Mouse (Mus musculus) bone marrow macrophage, adult 2 months (primary cell): Measurements from ENCODE around the gene Kantr. TPM values are rescaled to one million over a fixed set of nuclear protein-coding genes. Genes with fewer than 3 reads are reported as not detected.
A peak's percentile ranks its signal among the peaks of the same experiment; 100 is the strongest.

Source experiments
- H3K27ac ChIP-seq: 2 replicates; pipeline ENCODE4 v1.5.1; 2012; ENCODE audit warnings: low read depth, low read length; ENCODE audit not compliant: insufficient read depth
- H3K4me1 ChIP-seq: 2 replicates; pipeline ENCODE4 v1.6.1; 2012; ENCODE audit warnings: low read length; ENCODE audit not compliant: control insufficient read depth, insufficient read depth
- H3K4me3 ChIP-seq: 2 replicates; pipeline ENCODE4 v1.5.1; 2012; ENCODE audit warnings: mild to moderate bottlenecking, low read length, moderate library complexity; ENCODE audit not compliant: insufficient read depth
- CTCF ChIP-seq: IDR thresholded peaks from 2 replicates; pipeline ENCODE4 v1.5.1; 2012; ENCODE audit warnings: low read depth, mild to moderate bottlenecking, low read length, moderate library complexity
- POLR2A ChIP-seq: IDR thresholded peaks from 2 replicates; pipeline ENCODE4 v1.6.1; 2012; ENCODE audit warnings: mild to moderate bottlenecking, low read depth, low read length, borderline replicate concordance
- polyA plus RNA-seq: library from polyadenylated mRNA; stranded (reverse); fragments of >200 nt; gene quantifications from 2 replicates; pipeline ENCODE4 v1.2.4, GENCODE M21; 2012; ENCODE audit not compliant: missing spikeins, insufficient read depth, insufficient read length

Kantr gene
- polyA plus RNA-seq: 18.9 and 21.0 TPM in 2 replicates

GRCm38 (mm10) chrX:152326996-152327688 is at the start of gene Kantr:
Gene Kantr (minus strand): TSS chrX:152327495.
- Histone ChIP-seq H3K4me1 (peaks cover 8% of the 10 kb centered on the region), H3K27ac (peak within 1 kb of the TSS; percentile 22; the same call in 1 of the 2 replicates), H3K4me3 (peak within 1 kb of the TSS; percentile 76)
- no peak for TF ChIP-seq CTCF
- TF ChIP-seq POLR2A: no peak

- TF ChIP-seq CTCF (no peak), POLR2A (no peak)
- H3K4me1 ChIP-seq: no peaks in the 10 kb centered on the region
- no peak within 1 kb of the TSS for H3K4me3 ChIP-seq
These were observed 41.3 kb upstream of the Kantr start, which contains the start of gene Gpr173 for GRCm38 (mm10) chrX:152368397-152369273. Gene Gpr173 (minus strand): TSS chrX:152368704.

GRCm38 (mm10) chrX:152368054-152368396 is 40.7 kb upstream of the Kantr start:
- H3K4me1 ChIP-seq: no peaks in the 10 kb centered on the region
- TF ChIP-seq POLR2A (no peak), CTCF (no peak)
- no peak overlapping the region for H3K4me3 ChIP-seq
- no peak overlapping the region for H3K27ac ChIP-seq

More at GRCm38 (mm10) chrX:152368397-152369273, 41.3 kb upstream of the Kantr start, which contains the start of gene Gpr173:
- H3K27ac ChIP-seq: no peak within 1 kb of the TSS

GRCm38 (mm10) chrX:152366418-152366817 is 39.1 kb upstream of the Kantr start:
- TF ChIP-seq CTCF (no peak), POLR2A (no peak)
- H3K4me1 ChIP-seq: no peaks in the 10 kb centered on the region
- H3K4me3 ChIP-seq: no peak overlapping the region
- no peak overlapping the region for H3K27ac ChIP-seq

GRCm38 (mm10) chrX:152352553-152353153 is 25.4 kb upstream of the Kantr start:
- no peaks in the 10 kb centered on the region for H3K4me1 ChIP-seq
- no peak overlapping the region for H3K4me3 ChIP-seq
- no peak for TF ChIP-seq POLR2A
- no peak for TF ChIP-seq CTCF
- no peak overlapping the region for H3K27ac ChIP-seq

- no peak overlapping the region for H3K4me3 ChIP-seq
- H3K4me1 ChIP-seq: peaks cover 2% of the 10 kb centered on the region; the same call in 1 of the 2 replicates
- no peak overlapping the region for H3K27ac ChIP-seq
- TF ChIP-seq POLR2A (no peak), CTCF (no peak)
These were observed 19.7 kb upstream of the Kantr start for GRCm38 (mm10) chrX:152347041-152347440.

- Histone ChIP-seq H3K4me1 (peaks cover 2% of the 10 kb centered on the region; the same call in 1 of the 2 replicates), H3K27ac (no peak overlapping the region), H3K4me3 (no peak overlapping the region)
- TF ChIP-seq CTCF: no peak
- TF ChIP-seq POLR2A: no peak
These were observed 19.3 kb upstream of the Kantr start for GRCm38 (mm10) chrX:152346587-152346986.

GRCm38 (mm10) chrX:152342903-152343302 is 15.6 kb upstream of the Kantr start:
- H3K4me3 ChIP-seq: peak overlapping the region; percentile 51
- peaks cover 7% of the 10 kb centered on the region; the same call in 1 of the 2 replicates for H3K4me1 ChIP-seq
- TF ChIP-seq CTCF (no peak), POLR2A (no peak)
- peak overlapping the region; percentile 77 for H3K27ac ChIP-seq

- H3K27ac ChIP-seq: peak within 1 kb of the TSS; percentile 77
- H3K4me1 ChIP-seq: peaks cover 8% of the 10 kb centered on the region; the same call in 1 of the 2 replicates
- TF ChIP-seq CTCF (no peak), POLR2A (no peak)
- peak within 1 kb of the TSS; percentile 81 for H3K4me3 ChIP-seq
These were observed 15.1 kb upstream of the Kantr start, which contains the start of gene Tspyl2 for GRCm38 (mm10) chrX:152342358-152342901. Gene Tspyl2 (minus strand): TSS chrX:152342425.

GRCm38 (mm10) chrX:152341496-152341895 is 14.2 kb upstream of the Kantr start:
- H3K27ac ChIP-seq: no peak overlapping the region
- TF ChIP-seq POLR2A: no peak

More at GRCm38 (mm10) chrX:152341496-152341895, 14.2 kb upstream of the Kantr start:
- H3K4me1 ChIP-seq: peaks cover 14% of the 10 kb centered on the region
- H3K4me3 ChIP-seq: peak overlapping the region; percentile 81
